Mouse (Mus musculus) heart, adult 2 months (tissue): Measurements from ENCODE around the gene 2210011C24Rik.

Experiments
- CTCF ChIP-seq: fragments of 200-600 bp; IDR thresholded peaks from 2 replicates; pipeline ENCODE4 v1.8.1; 2022; ENCODE audit warnings: antibody characterized with exemption, mild to moderate bottlenecking, moderate library complexity
- POLR2A ChIP-seq: fragments of 200-500 bp; IDR thresholded peaks from 2 replicates; pipeline ENCODE4 v1.6.1; 2011; ENCODE audit warnings: mild to moderate bottlenecking, low read depth, low read length, control low read depth; ENCODE audit not compliant: insufficient read depth

DNA sequence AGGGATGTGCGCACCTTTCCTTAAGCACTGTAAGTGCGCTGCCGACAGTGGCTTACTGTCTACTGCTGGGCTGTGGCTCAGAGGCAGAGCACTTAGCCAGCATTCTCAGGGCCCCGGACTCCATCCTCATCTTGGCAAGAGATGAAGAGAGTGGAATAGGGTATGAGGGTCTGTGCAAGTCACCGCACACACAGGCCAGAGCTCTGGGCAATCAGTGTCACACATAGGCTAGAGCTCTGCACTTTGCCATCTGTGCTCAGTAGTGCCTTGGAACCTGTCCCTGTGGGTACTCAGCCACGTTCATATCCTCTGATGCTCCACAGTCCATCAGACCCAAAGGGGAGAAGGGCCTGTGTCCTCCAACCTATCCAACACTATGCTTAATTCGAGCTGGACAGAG, 30.4 kb downstream of the 2210011C24Rik start:
- no peak for TF ChIP-seq CTCF
- TF ChIP-seq POLR2A, result no peak
